Mouse (Mus musculus): Measurements from ENCODE around the gene Ankub1. TPM values are rescaled to one million over a fixed set of nuclear protein-coding genes. Genes with fewer than 3 reads are reported as not detected.
A peak's percentile ranks its signal among the peaks of the same experiment; 100 is the strongest.

The Ankub1 gene
- under 1 TPM; 0.17 to 0.32 TPM for polyA plus RNA-seq (2017; shearing (Covaris generic))

GRCm38 (mm10) chr3:57692719-57693118 lies at the start of gene Ankub1:
TSS of gene Ankub1 (minus strand) at chr3:57692799.
- no peak for ATAC-seq

- no peak for ATAC-seq
These were observed 47.2 kb upstream of the Ankub1 start for GRCm38 (mm10) chr3:57739830-57740229.

- ATAC-seq: no peak
These were observed 44.0 kb upstream of the Ankub1 start for GRCm38 (mm10) chr3:57736419-57737095.

GRCm38 (mm10) chr3:57735511-57736370 lies 43.1 kb upstream of the Ankub1 start, which contains the start of gene Rnf13:
TSS of gene Rnf13 (plus strand) at chr3:57736062.
- peak; percentile 97 for ATAC-seq

GRCm38 (mm10) chr3:57732206-57732915 lies 39.8 kb upstream of the Ankub1 start:
- ATAC-seq: no peak

- ATAC-seq: no peak
These were observed 21.6 kb upstream of the Ankub1 start for GRCm38 (mm10) chr3:57714151-57714550.

GRCm38 (mm10) chr3:57696779-57697178 lies 4.2 kb upstream of the Ankub1 start:
- no peak for ATAC-seq

- no peak for ATAC-seq
These were observed 3.6 kb upstream of the Ankub1 start for GRCm38 (mm10) chr3:57696249-57696648.

- ATAC-seq: no peak
These were observed 827 bp downstream of the Ankub1 start for GRCm38 (mm10) chr3:57691772-57692171.

GRCm38 (mm10) chr3:57677786-57678185 lies 14.8 kb downstream of the Ankub1 start:
- no peak for ATAC-seq

- no peak for ATAC-seq
These were observed 18.5 kb downstream of the Ankub1 start for GRCm38 (mm10) chr3:57674075-57674474.

- ATAC-seq: no peak
These were observed 19.0 kb downstream of the Ankub1 start for GRCm38 (mm10) chr3:57673586-57673985.

GRCm38 (mm10) chr3:57667054-57667723 lies 25.4 kb downstream of the Ankub1 start:
- ATAC-seq: peak; percentile 71

GRCm38 (mm10) chr3:57665880-57666279 lies 26.7 kb downstream of the Ankub1 start:
- no peak for ATAC-seq

GRCm38 (mm10) chr3:57664682-57665081 lies 27.9 kb downstream of the Ankub1 start:
- no peak for ATAC-seq

- peak; percentile 66 for ATAC-seq
These were observed 28.9 kb downstream of the Ankub1 start for GRCm38 (mm10) chr3:57663731-57664130.

- ATAC-seq: no peak
These were observed 34.0 kb downstream of the Ankub1 start for GRCm38 (mm10) chr3:57658608-57659007.

GRCm38 (mm10) chr3:57653646-57654045 lies 39.0 kb downstream of the Ankub1 start:
- no peak for ATAC-seq

- no peak for ATAC-seq
These were observed 40.1 kb downstream of the Ankub1 start for GRCm38 (mm10) chr3:57652485-57652884.

GRCm38 (mm10) chr3:57651865-57652259 lies 40.7 kb downstream of the Ankub1 start:
- no peak for ATAC-seq

- peak; percentile 98 for ATAC-seq
These were observed 41.3 kb downstream of the Ankub1 start, which contains the start of gene Commd2 for GRCm38 (mm10) chr3:57651231-57651864. TSS of gene Commd2 (minus strand) at chr3:57651715.

GRCm38 (mm10) chr3:57643191-57643590 lies 49.4 kb downstream of the Ankub1 start:
- ATAC-seq: no peak
